Mouse (Mus musculus): ENCODE measurements around the gene Capzb.

DNA sequence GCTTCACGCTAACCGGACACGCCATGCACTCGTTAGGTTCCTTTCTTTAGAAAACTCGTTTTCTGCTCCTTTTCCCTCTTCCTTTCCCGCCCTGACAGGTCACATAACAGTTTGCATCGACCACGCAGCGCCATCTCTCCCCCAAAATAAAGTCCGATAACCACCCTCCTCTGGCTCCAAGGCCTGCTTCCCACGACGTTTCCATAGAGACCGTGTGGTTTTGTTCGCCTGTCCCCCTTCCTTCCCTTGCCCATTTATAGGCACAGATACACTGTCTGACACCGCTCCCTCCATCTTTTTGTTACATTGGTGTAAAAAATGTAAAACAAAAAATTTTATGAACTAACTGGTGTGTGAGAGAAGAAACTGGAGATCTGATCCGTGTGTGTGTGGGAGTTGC is 98.4 kb downstream of the Capzb start:
- no peak for TF ChIP-seq TAL1 (IDR thresholded peaks at IDR 0.05; ENCODE audit: low read length)
- no peak for TF ChIP-seq GATA1 (IDR thresholded peaks at IDR 0.05; ENCODE audit: low read length)
